Mouse (Mus musculus): Measurements from ENCODE around the gene Defb35. TPM values are rescaled to one million over a fixed set of nuclear protein-coding genes. Genes with fewer than 3 reads are reported as not detected.

The Defb35 gene
- polyA plus RNA-seq, 1 experiment from 2014 or later, result not detected

DNA sequence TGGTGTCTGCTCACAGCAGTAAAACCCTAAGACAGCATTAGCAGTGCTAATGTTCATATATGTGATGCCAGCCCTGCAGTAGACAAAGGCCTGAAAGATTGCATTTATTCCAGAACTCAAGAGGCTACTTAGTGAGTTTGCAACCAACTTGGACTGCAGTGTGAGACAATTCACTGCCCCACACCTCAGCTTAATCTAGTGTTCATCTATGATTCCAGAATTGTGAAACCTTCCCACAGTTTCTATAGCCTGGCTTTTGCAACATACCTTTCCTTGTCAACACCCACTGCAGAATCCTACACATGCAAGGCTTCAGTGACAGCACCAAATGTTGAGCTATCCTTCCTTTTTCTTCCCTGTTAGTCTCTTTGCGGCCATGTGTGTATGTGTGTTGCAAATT is 28.5 kb downstream of the Defb35 start:
- H3K36me3 ChIP-seq, result no peaks in the 10 kb centered on the region
- H3K4me2 ChIP-seq, result no peak overlapping the region
- 68% methylated on average over 1 of the region's 1 CpGs for WGBS
- no peaks in the 10 kb centered on the region for H3K27me3 ChIP-seq
- H3K9ac ChIP-seq, result no peak overlapping the region
- no peaks in the 10 kb centered on the region for H3K9me3 ChIP-seq
- no peaks in the 10 kb centered on the region for H3K4me1 ChIP-seq
- H3K4me3 ChIP-seq, result no peak overlapping the region
- H3K27ac ChIP-seq, result no peak overlapping the region
- ATAC-seq (ENCODE audit: borderline replicate concordance, extremely low read depth, low FRiP score, low TSS enrichment), result no peak

GRCm38 (mm10) chr8:21969475-21969874 is 31.3 kb downstream of the Defb35 start, which contains the start of gene Ccdc70:
Gene Ccdc70, plus strand, starts transcription at chr8:21969775.
- no peak for ATAC-seq (ENCODE audit: borderline replicate concordance, extremely low read depth, low FRiP score, low TSS enrichment)
- Histone ChIP-seq H3K27ac (no peak within 1 kb of the TSS), H3K4me1 (no peaks in the 10 kb centered on the region), H3K9ac (no peak within 1 kb of the TSS), H3K9me3 (no peaks in the 10 kb centered on the region), H3K4me2 (no peak within 1 kb of the TSS), H3K36me3 (no peaks in the 10 kb centered on the region), H3K4me3 (no peak within 1 kb of the TSS), H3K27me3 (no peaks in the 10 kb centered on the region)
- 69% methylated on average over 3 of the region's 3 CpGs for WGBS

DNA sequence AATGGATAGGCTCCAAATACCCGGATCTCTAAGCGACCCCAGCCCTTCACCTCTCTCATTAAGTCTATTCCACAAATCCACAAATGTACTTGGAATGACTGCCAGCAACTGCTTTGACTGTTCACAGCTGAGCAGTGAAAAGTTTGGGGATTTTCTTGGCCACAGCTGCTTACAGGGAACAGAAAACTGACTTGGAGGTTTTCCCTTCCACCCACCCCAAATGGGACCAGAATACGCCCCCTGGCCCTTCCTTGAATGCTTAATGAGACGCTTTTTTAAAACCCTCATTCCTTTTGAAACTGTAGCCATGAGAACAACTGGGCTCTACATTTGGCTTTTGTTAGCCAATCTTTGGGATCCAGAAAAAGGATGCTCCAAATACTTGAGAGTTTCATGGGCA is 40.0 kb downstream of the Defb35 start:
- H3K9me3 ChIP-seq, result no peaks in the 10 kb centered on the region
- H3K4me1 ChIP-seq, result no peaks in the 10 kb centered on the region
- H3K27ac ChIP-seq, result no peak overlapping the region
- no peak for ATAC-seq (ENCODE audit: borderline replicate concordance, extremely low read depth, low FRiP score, low TSS enrichment)
- WGBS, result 69% methylated on average over 4 of the region's 4 CpGs
- no peak overlapping the region for H3K4me2 ChIP-seq
- no peak overlapping the region for H3K9ac ChIP-seq
- no peaks in the 10 kb centered on the region for H3K36me3 ChIP-seq
- H3K27me3 ChIP-seq, result no peaks in the 10 kb centered on the region
- H3K4me3 ChIP-seq, result no peak overlapping the region

GRCm38 (mm10) chr8:21981664-21982337 is 43.6 kb downstream of the Defb35 start:
- no peak overlapping the region for H3K4me2 ChIP-seq
- no peak overlapping the region for H3K27ac ChIP-seq
- H3K27me3 ChIP-seq, result no peaks in the 10 kb centered on the region
- no peaks in the 10 kb centered on the region for H3K9me3 ChIP-seq
- no peak overlapping the region for H3K9ac ChIP-seq
- ATAC-seq (ENCODE audit: borderline replicate concordance, extremely low read depth, low FRiP score, low TSS enrichment), result no peak
- 60% methylated on average over 8 of the region's 8 CpGs for WGBS
- no peak overlapping the region for H3K4me3 ChIP-seq
- no peaks in the 10 kb centered on the region for H3K4me1 ChIP-seq
- H3K36me3 ChIP-seq, result no peaks in the 10 kb centered on the region

Other genes with a start within 250 kb of the Defb35 start
- not detected in 2 replicates for gene AY761184, start 234.7 kb upstream of the Defb35 start, polyA plus RNA-seq (2015; fragmentation: Nextera tagmentation; extraction: Ambion mirVana)
- gene Defa24, start 203.9 kb upstream of the Defb35 start, polyA plus RNA-seq (2015; fragmentation: Nextera tagmentation; extraction: Ambion mirVana), result not detected in 2 replicates
- gene Defb50, start 114.8 kb upstream of the Defb35 start, polyA plus RNA-seq (2015; fragmentation: Nextera tagmentation; extraction: Ambion mirVana), result not detected in 2 replicates
- gene Defb2, start 98.4 kb upstream of the Defb35 start, polyA plus RNA-seq (2015; fragmentation: Nextera tagmentation; extraction: Ambion mirVana), result not detected in 2 replicates
- gene Defb10, start 79.5 kb upstream of the Defb35 start, polyA plus RNA-seq (2015; fragmentation: Nextera tagmentation; extraction: Ambion mirVana), result not detected in 2 replicates
- not detected in 2 replicates for gene Defb9, start 52.9 kb upstream of the Defb35 start, polyA plus RNA-seq (2015; fragmentation: Nextera tagmentation; extraction: Ambion mirVana)
- gene Defb11, start 31.9 kb upstream of the Defb35 start, polyA plus RNA-seq (2015; fragmentation: Nextera tagmentation; extraction: Ambion mirVana), result not detected in 2 replicates
- not detected in 2 replicates for gene Defb15, start 5.6 kb upstream of the Defb35 start, polyA plus RNA-seq (2015; fragmentation: Nextera tagmentation; extraction: Ambion mirVana)
- gene Defb13, start 8.4 kb downstream of the Defb35 start, polyA plus RNA-seq (2015; fragmentation: Nextera tagmentation; extraction: Ambion mirVana), result not detected in 2 replicates
- gene Fam90a1a, start 20.4 kb downstream of the Defb35 start, polyA plus RNA-seq (2015; fragmentation: Nextera tagmentation; extraction: Ambion mirVana), result not detected in 2 replicates
- gene Ccdc70, start 31.4 kb downstream of the Defb35 start, polyA plus RNA-seq (2015; fragmentation: Nextera tagmentation; extraction: Ambion mirVana), result not detected in 2 replicates
- 2.4 and 2.7 TPM in 2 replicates for gene Atp7b, start 122.0 kb downstream of the Defb35 start, polyA plus RNA-seq (2015; fragmentation: Nextera tagmentation; extraction: Ambion mirVana)
- 27.3 and 29.8 TPM in 2 replicates for gene Alg11, start 122.4 kb downstream of the Defb35 start, polyA plus RNA-seq (2015; fragmentation: Nextera tagmentation; extraction: Ambion mirVana)
- gene Nek5, start 186.7 kb downstream of the Defb35 start, polyA plus RNA-seq (2015; fragmentation: Nextera tagmentation; extraction: Ambion mirVana), result 1.0 TPM in 2 replicates
- gene Nek3, start 228.1 kb downstream of the Defb35 start, polyA plus RNA-seq (2015; fragmentation: Nextera tagmentation; extraction: Ambion mirVana), result 5.0 and 6.0 TPM in 2 replicates
- 51.8 and 56.0 TPM in 2 replicates for gene Ckap2, start 247.5 kb downstream of the Defb35 start, polyA plus RNA-seq (2015; fragmentation: Nextera tagmentation; extraction: Ambion mirVana)

Measured in lung, embryonic 15.5 days (tissue).